Mouse (Mus musculus) cerebellum, adult 9-10 months (tissue): ENCODE data around the gene Dnajc7.
A peak's percentile ranks its signal among the peaks of the same experiment; 100 is the strongest.
"Not testable (repeated sequence)": the region's sequence is repeated elsewhere in the genome, so short reads cannot be mapped to it uniquely, and the experiment has no call there.

Experiments used
- DNase-seq: peaks from one replicate; pipeline ENCODE4 v3.0.0; 2022

Dnajc7 gene

DNA sequence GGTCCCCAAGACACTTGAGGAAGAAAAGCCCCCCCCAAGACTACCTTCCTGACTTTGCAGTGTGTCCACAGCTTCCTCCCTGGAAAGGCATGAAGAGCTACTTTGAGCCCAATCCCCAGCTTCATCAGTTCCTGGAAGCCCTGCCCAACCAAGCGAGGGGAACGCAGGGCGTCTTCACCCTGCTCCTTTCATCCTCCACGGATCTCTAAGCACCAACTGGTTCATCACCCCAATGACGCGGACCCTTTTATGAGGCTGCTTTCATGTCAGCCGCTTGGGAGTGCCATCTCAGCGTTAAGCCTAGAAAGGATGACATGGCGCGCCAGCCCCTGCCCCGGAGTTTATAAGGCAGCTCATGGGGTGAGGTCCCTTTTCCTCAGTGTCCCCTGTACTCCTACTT lies at the start of gene Dnajc7:
TSS of gene Dnajc7 (minus strand) at position 187 of the 400 bp plus-strand sequence.
- no peak for DNase-seq

DNA sequence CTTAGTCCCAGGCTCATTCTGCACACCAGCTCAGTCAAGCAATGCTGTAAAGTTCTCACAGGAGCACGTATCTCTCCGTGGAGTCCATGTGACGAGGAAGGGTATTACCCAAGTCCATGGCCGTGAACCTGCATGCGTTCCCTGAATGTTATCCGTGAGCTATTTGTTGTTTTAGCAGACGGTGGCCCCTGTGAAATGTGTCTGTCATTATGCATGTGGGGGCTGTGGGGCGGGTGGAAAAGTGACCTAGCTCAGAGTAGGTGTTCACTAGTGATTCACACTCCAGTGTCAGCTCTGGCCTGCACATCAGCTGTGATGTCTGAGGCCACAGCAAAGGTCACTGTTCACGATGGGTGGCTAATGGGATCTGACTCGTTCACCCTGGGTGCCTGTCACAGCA lies 39.8 kb upstream of the Dnajc7 start:
- no peak for DNase-seq

DNA sequence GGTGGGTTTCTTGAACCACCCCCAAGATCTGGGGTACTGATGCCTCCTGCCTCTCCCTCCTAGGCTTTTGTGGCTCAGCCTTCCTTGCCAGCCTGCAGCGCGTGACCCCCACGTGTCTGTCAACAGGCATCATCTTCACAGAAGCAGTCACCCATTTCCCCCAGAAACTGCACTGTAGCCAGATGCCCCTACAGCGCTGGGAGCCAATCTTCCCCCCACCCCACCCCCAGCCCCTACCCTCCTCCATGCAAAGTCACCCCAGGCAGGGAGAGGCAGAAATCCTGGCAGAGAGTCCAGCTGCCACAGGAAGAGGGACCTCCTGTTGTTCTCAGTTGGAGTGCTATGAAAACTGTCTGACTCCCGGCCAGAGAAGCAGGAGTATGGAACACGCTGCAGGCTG lies 36.5 kb upstream of the Dnajc7 start:
- DNase-seq: no peak

DNA sequence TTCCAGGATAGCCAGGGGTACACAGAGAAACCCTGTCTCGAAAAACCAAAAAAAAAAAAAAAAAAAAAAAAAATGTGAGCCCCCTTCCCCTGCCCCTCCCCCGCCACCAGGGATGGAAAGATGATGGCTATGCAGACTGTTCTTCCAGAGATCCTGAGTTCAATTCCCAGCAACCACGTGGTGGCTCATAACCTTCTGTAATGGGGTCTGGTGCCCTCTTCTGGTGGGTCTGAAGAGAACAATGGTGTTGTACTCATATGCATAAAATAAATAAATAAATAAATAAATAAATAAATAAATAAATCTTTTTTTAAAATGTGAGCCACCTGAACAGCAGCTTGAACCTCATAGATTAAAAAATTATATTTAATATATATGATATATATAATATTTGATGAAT lies 35.6 kb upstream of the Dnajc7 start:
- not testable (repeated sequence) for DNase-seq

DNA sequence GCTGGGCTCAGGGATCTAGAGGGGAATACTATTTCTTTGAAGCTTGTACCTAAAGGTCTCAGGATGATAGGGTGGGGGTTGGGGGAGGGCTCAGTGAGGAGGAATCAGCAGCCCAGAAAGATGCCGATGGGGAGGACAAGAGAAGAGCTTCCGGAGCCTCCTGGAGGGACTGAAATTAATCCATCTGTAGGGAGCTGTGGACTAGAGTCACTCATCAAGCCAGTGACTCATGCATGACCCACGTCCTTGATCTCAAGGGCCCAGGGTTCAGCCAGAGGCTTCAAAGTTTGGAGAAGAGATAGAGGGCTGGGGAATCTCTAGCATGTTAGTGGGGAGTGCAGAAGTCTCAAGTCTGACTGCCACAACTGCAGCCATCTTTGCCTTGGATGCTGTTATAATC lies 31.8 kb upstream of the Dnajc7 start:
- no peak for DNase-seq

DNA sequence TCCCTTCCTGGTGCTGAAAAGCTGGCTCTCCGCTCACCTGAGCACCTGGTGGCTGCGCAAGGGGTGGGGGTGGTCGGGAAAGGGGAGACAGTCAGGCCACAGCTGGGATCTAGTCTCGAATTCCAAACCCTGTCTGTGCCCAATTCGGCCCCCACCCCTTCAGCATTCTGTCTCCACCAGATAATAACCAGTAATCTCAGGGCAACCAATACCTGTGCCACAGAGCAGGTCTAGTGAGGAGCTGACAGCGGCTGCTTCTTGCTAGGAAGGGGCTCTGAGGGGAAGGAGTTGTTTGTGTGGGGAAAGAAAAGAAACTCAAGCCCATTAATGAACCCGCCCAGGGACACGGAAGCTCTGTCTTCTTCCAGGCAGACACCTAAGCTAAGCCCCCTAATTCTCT lies 31.2 kb upstream of the Dnajc7 start:
- DNase-seq: no peak

DNA sequence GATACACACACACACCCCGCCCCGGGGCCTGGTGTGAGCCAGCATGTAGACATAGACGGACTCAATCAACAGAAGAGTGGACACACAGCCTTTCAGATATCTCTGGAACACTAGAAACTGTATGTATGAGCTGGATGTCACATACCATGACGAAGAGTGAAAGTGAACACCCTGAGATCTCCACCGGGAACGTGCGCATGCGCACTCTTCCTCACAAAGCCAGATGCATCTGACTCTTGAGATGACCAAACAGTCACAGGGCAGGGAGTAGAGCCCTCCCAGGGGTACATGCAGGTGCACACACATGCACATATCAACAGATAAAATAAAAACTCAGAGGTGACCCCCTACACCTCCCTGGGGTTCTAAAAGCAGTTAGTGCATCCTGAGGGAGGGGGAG lies 28.4 kb upstream of the Dnajc7 start:
- DNase-seq: no peak

DNA sequence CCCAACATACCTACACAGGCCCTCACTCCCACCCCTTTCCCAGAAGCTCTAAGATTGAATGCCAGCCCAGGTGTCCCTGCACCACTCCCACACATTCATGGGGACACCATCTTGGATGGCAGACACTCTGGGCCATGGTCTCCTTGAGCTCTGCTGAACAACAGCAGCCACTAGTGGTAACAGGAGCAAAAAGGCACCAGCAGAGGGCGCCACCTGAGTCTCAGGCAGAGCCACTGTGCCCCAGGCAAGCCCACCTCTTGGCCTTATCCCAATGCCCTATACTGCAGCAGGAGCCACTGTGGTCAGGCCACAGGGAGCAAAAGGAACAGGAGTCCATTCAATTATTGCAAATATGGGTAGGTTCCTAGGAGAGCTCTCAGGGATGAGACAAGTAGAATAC lies 26.3 kb upstream of the Dnajc7 start:
- no peak for DNase-seq

DNA sequence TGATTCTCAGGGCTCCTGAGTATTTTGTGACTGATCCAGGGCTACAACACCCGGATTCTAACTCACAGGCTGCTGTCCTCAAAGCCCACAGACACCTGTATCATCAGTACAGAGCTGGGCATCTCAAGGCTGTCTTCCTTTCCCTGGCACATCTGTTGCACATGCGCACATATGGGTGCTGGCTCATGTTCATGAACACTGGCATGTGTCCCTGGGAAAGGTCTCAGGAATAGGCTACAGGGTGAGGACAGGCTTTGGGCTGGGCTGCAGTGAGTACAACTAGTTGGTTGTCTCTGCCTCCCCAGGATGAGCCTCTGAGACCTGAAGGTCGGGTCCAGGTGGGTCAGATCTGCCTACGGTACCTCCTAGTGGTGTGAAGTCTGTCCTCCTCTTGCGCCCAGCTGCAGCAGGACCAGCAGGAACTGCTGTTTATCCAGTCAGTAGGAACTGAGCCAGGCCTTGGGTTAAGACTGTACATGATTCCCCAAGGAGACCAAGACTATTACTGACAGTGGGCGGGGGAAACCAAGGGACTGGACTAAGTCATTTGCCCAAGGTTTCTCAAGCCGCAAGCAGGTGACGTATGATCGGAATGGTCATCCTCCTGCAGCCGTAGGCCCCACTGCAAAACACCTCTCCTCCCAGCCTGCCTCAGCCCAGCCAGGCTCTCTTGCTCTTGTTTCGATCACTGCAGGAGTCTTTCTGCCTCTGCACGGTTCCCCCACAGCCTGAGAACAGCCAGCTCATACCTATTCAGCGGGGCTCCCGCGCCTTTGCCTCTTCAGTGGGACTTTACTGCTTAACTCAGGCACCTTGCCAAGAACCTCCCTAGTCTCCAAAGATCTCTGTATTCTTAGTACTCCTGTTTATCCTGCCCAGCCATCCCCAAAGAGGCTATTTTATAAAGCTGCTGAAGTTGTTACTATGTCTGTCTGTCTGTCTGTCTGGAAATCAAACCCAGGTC lies 23.9 kb upstream of the Dnajc7 start:
- no peak for DNase-seq

DNA sequence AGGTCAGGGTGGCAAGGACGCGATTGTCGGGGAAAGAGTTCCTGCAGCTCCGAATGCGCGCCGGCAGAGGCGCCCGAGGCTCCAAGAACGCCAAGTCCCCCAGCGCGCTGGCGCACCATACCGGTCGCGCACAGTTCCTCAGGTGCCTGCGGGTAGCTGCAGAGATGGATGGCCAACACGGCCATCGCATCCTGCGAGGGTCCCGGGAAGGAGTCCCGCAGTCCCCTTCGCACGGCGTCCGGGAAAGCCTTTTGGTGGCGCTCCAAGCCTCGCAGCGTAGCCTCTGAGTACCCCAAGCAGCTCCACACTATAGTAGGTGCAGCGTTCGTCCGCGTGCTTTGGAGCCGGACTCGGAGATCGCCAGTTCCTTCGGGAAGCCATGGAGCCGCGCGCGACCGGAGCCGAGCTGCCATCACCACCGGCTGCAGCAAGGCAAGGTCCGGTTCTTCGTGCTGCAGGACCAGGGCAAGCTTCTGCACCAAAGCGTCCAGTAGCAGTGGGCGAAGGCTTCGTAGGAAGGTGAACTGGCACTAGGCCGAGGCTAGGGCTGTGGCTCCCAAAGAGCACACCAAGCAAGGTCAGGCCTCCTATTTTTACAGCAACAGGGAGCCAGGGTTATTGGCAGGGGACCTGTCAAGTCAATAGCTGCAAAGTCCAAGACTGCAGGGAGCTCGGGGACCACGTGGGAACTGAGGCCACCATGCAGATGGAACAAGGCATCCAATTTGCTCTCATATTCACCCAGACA lies 20.4 kb upstream of the Dnajc7 start:
- DNase-seq: no peak

DNA sequence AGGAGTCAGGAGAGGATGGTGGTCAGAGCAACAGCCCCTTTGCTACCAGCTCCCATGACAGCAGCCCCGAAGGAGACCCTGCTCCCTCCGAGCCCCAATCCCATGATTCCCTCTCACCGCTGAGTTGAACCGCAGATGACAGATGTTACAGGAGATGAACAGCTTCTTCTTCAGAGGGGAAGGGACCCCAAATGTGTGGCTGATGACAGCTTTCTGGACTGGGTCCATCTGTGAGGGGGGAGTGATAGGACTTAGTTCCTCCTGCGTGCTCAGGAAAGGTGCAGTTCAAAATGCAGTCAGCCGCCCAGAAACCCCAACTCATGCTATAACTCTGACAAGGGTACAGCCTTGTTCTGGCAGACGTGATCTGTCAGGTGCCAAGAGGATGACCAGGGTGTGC lies 14.6 kb upstream of the Dnajc7 start:
- no peak for DNase-seq

DNA sequence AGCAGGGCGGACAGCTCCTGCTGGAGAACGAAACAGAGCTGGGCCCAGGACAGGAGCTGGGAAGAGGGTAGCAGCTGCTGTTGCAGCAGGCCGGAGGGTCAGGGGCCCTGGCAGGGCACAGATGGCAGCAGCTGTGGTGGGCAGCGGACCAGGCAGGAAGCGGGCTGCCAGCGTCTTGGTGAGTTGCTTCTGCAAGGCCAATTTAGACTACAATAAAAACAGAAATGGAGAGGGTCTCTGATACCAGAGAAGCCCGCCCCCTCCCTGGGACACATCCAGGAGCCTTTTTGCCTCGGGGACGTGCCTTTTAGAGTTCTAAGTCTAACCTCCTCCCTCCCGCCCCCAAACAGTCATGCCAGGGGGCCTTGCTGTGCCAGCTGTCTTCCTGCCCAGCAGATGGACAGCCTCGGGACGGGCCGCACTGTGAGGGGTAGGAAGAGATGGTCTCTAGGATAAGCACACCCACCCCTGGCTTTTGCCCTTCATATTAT lies 8.9 kb upstream of the Dnajc7 start:
- no peak for DNase-seq

DNA sequence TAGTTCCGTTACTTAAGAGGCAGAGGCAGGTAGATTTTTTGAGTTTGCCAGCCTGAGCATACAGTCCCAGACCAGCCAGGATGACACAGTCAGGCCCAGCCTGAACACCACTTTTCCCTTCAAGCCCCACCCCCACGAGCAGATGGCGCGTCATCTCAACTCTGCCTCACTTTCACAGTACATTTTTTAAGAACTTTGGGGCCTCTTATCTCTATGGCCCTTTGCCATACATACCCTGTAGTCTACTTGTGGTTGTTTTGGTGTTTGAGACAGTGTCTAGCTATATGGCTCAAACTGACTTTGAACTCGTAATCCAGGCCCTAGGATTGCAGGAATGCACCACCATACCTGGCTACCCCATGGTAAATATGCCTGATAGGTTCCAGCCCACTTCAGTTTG lies 8.1 kb upstream of the Dnajc7 start:
- DNase-seq: no peak

DNA sequence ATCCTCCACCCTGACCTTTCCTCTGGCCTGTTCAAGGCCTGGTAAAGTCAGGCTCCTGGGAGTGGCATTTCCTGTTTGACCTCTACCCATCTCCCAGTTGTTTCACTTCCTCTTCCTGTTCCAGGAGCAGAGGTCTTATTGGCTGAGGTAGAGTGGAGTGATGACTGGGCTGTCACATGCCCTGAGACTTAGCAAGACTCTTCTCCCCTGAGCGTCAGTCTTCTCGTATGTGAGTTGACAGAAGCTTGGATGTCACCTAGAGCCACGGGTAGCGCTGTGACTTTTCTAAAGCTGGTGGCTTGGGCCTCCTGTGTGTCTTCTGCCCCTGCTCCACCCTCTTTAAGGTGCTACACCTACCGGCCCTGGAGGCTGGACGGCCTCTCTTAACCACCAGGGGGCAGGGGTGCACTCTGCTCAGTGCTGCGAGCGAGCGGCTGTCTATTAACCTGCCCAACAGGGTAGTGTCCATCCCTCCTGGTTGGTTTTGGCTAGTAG lies 6.8 kb upstream of the Dnajc7 start:
- peak; percentile 64 for DNase-seq

DNA sequence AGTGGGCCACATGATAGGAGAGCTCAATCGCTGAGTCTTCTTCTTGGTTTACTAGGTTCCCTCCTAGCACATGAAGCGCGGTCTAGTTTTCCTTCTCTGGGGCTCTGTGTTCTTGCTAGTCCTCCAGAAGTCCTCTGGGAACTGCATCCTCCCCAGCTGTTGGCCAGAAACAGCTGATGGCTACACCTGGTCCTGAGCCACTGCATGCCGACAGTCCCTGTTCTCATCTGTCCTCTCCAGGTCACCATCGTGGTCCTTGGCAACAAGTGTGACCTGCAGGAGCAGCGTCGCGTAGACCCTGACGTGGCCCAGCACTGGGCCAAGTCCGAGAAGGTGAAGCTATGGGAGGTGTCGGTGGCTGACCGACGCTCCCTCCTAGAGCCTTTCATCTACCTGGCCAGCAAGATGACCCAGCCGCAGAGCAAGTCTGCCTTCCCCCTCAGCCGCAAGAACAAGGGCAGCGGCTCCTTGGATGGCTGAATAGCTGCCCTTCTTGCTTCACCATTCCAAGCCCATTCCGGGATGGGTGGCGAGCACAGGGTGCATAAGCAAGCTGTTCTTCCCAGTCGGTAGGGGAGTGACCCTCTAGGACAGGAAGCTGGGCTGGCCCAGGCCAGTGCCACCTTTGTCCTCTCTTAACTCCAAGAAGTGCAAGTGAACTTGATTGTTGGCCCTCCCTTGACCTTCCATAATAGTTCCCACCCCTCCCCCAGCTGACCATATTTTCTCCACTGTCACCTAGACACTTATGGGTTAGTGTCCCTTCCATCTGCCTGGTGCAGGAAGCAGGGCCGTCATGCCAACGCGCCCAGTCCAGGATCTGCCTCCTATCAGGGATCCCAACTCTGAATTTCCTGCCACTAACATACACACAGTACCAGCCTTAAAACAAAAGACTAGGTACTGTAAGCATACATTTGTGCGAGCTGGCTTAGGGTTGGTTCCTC lies 6.1 kb upstream of the Dnajc7 start:
- no peak for DNase-seq

DNA sequence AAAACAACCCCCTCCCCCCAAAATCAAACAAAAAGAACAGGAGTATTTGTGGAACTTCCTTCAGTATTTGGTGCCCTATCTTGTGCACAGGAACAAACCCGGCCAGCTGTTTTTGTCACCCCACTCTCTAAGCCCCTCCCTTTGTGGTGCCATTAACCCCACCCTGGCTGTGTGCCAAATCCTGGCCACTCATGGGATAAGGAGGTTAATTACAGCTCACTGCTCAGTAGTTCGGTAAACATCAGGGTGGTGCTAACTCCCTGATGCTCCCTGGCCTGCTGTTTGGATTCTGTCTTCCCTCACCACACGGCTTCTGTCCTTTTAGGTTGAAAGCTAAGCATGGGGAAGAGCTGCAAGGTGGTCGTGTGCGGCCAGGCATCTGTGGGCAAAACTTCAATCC lies 3.9 kb upstream of the Dnajc7 start:
- peak; percentile 53 for DNase-seq

DNA sequence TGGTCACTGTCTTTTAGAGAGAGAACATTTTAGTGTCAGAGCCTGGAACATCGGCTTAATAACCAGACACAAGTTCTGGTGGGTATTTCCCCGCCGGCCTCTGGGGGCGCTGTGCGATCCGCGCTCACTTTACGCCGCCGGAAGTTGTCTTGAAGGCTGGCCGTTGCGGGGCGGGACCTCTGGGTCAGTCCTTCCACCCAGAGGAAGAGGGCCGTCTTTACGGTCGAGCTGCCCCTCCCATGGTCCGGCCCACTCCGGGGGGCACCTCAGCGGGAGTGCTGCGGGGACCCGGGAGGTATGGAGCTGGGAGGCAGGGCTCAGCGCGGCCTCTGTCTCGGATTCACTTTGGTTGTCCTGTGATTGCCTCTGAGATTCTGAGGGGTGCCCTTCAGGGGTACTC lies 2.7 kb upstream of the Dnajc7 start:
- peak; percentile 96 for DNase-seq

DNA sequence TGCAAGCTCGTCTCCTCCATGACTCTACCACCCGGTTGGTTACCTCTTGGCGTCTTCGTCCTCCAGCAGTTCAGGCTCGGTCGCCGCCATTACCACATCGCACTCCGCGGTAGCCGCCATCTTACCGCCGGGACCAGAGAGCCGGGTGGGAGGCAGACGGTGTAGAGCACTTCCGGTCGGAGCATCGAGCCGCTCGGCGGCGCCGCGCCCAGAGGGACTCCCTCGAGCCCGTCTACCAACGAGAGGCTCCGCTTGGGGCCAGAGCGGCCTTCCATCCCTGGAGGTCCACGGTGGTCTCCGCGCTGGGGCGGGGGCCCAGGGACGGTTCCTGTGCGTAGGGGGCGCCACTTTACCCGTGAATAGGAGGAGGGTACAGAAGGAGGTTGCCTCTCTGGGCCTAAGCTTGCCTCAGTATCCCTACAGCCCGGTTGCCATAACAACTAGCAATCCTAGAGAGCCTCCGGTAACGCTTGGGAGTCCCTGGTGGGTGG lies 438 bp downstream of the Dnajc7 start:
- DNase-seq: peak; percentile 95

DNA sequence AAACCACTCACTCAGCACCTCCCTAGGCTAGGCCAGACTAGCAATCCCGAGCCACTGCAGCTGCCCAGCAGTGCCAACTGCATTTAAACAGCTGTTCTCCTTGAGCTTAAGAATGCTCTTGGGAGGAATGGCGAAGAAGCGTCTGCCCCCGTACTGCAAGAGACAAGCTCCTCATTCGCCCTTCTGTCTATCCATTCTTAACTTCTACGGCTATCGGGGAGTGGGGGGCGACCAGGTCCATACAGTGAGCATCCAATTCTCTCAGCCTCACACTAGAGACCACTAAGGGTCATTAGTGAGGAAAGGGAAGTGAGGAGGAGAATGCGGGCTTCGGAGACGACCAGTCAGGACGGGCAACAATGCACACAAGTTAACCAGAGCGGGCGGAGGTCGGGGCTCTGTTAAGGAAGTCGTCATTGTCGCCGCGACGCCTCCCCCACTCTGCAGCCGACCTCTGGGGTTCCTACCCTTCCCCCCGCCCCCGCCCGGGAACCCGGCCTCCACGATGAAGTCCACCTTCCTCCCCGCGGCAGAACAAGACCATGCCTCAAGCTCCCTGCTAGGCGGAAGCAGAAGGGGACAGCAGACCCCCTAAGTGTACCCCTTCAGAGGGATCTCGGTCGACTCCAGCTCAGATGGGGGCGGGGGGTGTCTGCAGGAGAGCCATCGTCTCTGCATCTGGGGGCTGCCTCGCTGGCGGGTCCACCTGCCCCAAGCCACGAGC lies 1.0 kb downstream of the Dnajc7 start, which contains the start of gene Nkiras2:
TSS of gene Nkiras2 (plus strand) at position 484 of the 724 bp plus-strand sequence.
- no peak for DNase-seq

DNA sequence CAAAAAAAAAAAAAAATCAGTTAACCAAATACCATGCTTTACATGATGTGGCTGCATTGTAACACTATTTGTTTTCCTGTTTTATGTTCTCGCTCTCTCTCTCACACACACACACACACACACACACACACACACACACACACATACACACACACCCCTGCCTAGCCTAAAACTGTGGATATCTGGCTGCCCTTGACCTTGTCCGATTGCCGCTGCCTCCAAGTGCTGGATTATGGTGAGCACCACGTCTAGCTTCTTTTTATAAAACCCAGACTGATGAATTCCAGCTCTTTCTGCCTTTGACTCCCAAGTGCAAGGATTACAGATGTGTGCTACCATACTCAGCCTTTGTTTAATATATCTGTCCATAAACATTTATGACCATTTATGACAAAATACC lies 2.5 kb downstream of the Dnajc7 start:
- no peak for DNase-seq

DNA sequence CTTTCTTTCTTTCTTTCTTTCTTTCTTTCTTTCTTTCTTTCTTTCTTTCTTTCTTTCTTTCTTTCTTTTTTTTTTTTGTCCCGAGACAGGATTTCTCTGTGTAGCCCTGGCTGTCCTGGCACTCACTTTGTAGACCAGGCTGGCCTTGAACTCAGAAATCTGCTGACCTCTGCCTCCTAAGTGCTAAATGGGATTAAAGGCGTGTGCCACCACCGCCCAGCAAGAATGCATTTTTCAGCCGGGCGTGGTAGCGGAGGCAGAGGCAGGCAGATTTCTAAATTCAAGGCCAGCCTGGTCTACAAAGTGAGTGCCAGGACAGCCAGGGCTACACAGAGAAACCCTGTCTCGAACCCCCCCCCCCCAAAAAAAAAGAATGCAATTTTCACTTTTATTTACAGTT lies 3.1 kb downstream of the Dnajc7 start:
- DNase-seq: not testable (repeated sequence)

DNA sequence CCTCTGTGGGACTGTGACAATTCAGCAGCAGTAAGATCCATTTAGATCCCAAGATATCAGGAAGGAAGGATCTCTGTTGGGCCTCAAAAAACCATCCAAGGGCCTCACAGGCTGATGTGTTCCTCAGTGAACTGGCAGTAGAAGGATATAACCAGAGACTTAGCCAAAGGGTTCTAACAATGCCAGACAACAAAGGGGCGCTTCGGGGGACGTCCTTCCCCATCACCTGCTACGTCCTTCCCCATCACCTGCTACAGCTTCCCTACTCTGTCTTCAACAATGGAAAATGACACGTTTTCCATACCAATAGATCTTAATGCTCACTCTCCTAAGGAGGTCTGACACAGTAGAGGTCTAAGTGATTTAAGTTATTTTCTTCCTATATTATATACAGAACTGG lies 3.6 kb downstream of the Dnajc7 start:
- no peak for DNase-seq
